Mouse (Mus musculus) lung, adult 2 months (tissue): ENCODE measurements around the gene Hadhb.

Experiments
- CTCF ChIP-seq: fragments of 200-500 bp; IDR thresholded peaks from 2 replicates; pipeline ENCODE4 v1.5.1; 2011; ENCODE audit warnings: mild to moderate bottlenecking, low read length, control low read depth; ENCODE audit not compliant: insufficient read depth
- POLR2A ChIP-seq: fragments of 200-500 bp; IDR thresholded peaks from 2 replicates; pipeline ENCODE4 v1.6.1; 2011; ENCODE audit warnings: low read depth, mild to moderate bottlenecking, control low read depth, low read length, borderline replicate concordance; ENCODE audit errors: extremely low read depth

DNA sequence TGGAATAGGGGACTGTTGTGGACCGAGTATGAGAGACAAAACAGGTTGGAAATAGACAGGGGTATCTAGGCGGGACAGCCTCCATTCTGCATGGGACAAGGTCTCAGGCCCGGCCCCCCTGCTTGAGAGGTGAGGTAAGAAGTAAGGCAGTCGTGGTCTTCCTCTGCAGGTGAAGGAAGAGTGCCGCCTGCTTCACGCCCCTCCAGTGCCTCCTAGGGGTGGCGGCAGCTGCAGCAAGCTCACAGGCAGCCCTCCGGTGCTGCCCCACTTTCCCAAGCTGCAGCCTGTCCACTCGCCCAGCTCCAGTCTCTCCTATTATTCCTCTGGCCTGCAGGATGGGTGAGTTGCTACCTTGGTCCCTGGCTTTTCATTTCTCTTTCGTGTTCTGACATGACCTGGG is 39.3 kb upstream of the Hadhb start:
- TF ChIP-seq CTCF (no peak), POLR2A (no peak)
